Mouse (Mus musculus): ENCODE measurements around the gene Stk17b. TPM values are rescaled to one million over a fixed set of nuclear protein-coding genes. Genes with fewer than 3 reads are reported as not detected.
"Not testable (repeated sequence)": the region's sequence is repeated elsewhere in the genome, so short reads cannot be mapped to it uniquely, and the experiment has no call there.

Gene Stk17b
- total RNA-seq, 2 experiments from 2014 or later = 22.5 to 40.3 TPM

GRCm38 (mm10) chr1:53740777-53741336, 44.2 kb downstream of the Stk17b start:
- no peak for ATAC-seq (replicated peaks; ENCODE audit: low FRiP score, low TSS enrichment, poor library complexity, severe bottlenecking)

GRCm38 (mm10) chr1:53740077-53740776, 44.8 kb downstream of the Stk17b start:
- not testable (repeated sequence) for ATAC-seq (replicated peaks; ENCODE audit: low FRiP score, low TSS enrichment, poor library complexity, severe bottlenecking)

- ATAC-seq (replicated peaks; ENCODE audit: low FRiP score, low TSS enrichment, poor library complexity, severe bottlenecking) = no peak
These were observed 48.4 kb downstream of the Stk17b start for GRCm38 (mm10) chr1:53736583-53736982.

- no peak for ATAC-seq (replicated peaks; ENCODE audit: low FRiP score, low TSS enrichment, poor library complexity, severe bottlenecking)
These were observed 56.4 kb downstream of the Stk17b start for GRCm38 (mm10) chr1:53728489-53729225.

- ATAC-seq (replicated peaks; ENCODE audit: low FRiP score, low TSS enrichment, poor library complexity, severe bottlenecking) = no peak
These were observed 58.1 kb downstream of the Stk17b start for GRCm38 (mm10) chr1:53726883-53727282.

GRCm38 (mm10) chr1:53721353-53721752, 63.7 kb downstream of the Stk17b start:
- no peak for ATAC-seq (replicated peaks; ENCODE audit: low FRiP score, low TSS enrichment, poor library complexity, severe bottlenecking)

- no peak for ATAC-seq (replicated peaks; ENCODE audit: low FRiP score, low TSS enrichment, poor library complexity, severe bottlenecking)
These were observed 64.2 kb downstream of the Stk17b start for GRCm38 (mm10) chr1:53720601-53721351.

GRCm38 (mm10) chr1:53715966-53716515, 69.0 kb downstream of the Stk17b start:
- no peak for ATAC-seq (replicated peaks; ENCODE audit: low FRiP score, low TSS enrichment, poor library complexity, severe bottlenecking)

GRCm38 (mm10) chr1:53715446-53715845, 69.6 kb downstream of the Stk17b start:
- ATAC-seq (replicated peaks; ENCODE audit: low FRiP score, low TSS enrichment, poor library complexity, severe bottlenecking) = no peak

- not testable (repeated sequence) for ATAC-seq (replicated peaks; ENCODE audit: low FRiP score, low TSS enrichment, poor library complexity, severe bottlenecking)
These were observed 71.6 kb downstream of the Stk17b start for GRCm38 (mm10) chr1:53713383-53713782.

GRCm38 (mm10) chr1:53711069-53711468, 74.0 kb downstream of the Stk17b start:
- no peak for ATAC-seq (replicated peaks; ENCODE audit: low FRiP score, low TSS enrichment, poor library complexity, severe bottlenecking)

GRCm38 (mm10) chr1:53709602-53710001, 75.4 kb downstream of the Stk17b start:
- ATAC-seq (replicated peaks; ENCODE audit: low FRiP score, low TSS enrichment, poor library complexity, severe bottlenecking) = not testable (repeated sequence)

GRCm38 (mm10) chr1:53706431-53707361, 78.3 kb downstream of the Stk17b start, which contains the start of gene Dnah7a:
Gene Dnah7a (minus strand): TSS chr1:53706784.
- ATAC-seq (replicated peaks; ENCODE audit: low FRiP score, low TSS enrichment, poor library complexity, severe bottlenecking) = peak; percentile 55

Other genes with a start within 250 kb of the Stk17b start
- gene Dnah7a, start 78.4 kb downstream of the Stk17b start, total RNA-seq (2014; fragmentation: Nextera tagmentation) = not detected in 2 replicates
- gene Dnah7a, start 78.4 kb downstream of the Stk17b start, total RNA-seq (2017) = 0.08 TPM in 1 of 2 replicates, not detected in the other

Data from megakaryocyte-erythroid progenitor cell, adult 5-6 weeks (primary cell).